Mouse (Mus musculus): ENCODE measurements around the gene Sectm1a. TPM values are rescaled to one million over a fixed set of nuclear protein-coding genes. Genes with fewer than 3 reads are reported as not detected.

Gene Sectm1a
- not detected in 2 replicates for polyA plus RNA-seq (2014; fragmentation: Nextera tagmentation; extraction: Ambion mirVana)

DNA sequence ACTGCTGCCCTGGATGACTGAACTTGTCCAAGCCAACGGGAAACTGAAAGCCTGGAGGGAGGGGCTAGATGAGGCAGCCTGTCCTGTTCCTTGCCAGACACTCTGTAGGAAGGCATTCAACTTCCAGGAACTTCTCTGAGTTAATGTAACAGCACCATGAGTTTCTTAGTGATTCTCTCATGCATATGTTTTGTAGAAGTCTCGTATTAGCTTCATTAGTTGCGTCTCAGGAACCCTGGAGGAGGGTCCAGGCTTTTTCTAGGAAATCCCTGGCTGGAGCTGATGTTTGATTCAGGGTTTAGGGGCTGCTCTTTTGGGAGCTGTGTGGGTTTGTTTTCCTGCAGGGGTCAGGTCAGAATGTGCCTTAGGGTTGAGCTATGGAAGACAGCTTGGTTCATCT lies at the start of gene Sectm1a:
Gene Sectm1a (minus strand): TSS at position 101 of the 400 bp plus-strand sequence.
- Histone ChIP-seq H3K36me3 (ENCODE audit: control insufficient read depth, insufficient read depth, low read length) (no peaks in the 10 kb centered on the region), H3K4me3 (ENCODE audit: low read depth, low read length) (no peak within 1 kb of the TSS), H3K4me2 (ENCODE audit: low read depth) (no peak within 1 kb of the TSS), H3K27me3 (ENCODE audit: control insufficient read depth, insufficient read depth, low read length) (no peaks in the 10 kb centered on the region), H3K9ac (ENCODE audit: low read length) (no peak within 1 kb of the TSS), H3K4me1 (ENCODE audit: control insufficient read depth, insufficient read depth, low read length) (no peaks in the 10 kb centered on the region), H3K9me3 (ENCODE audit: control insufficient read depth, low read length) (no peaks in the 10 kb centered on the region), H3K27ac (ENCODE audit: low read depth, low read length) (no peak within 1 kb of the TSS)
- 81% methylated on average over 3 of the region's 3 CpGs for WGBS
- no peak for DNase-seq (ENCODE audit: low spot score)
- ATAC-seq (ENCODE audit: insufficient read depth, low FRiP score, low TSS enrichment): no peak

- Histone ChIP-seq H3K4me2 (ENCODE audit: low read depth) (no peak overlapping the region), H3K4me3 (ENCODE audit: low read depth, low read length) (no peak overlapping the region), H3K9ac (ENCODE audit: low read length) (no peak overlapping the region), H3K36me3 (ENCODE audit: control insufficient read depth, insufficient read depth, low read length) (no peaks in the 10 kb centered on the region), H3K9me3 (ENCODE audit: control insufficient read depth, low read length) (no peaks in the 10 kb centered on the region), H3K4me1 (ENCODE audit: control insufficient read depth, insufficient read depth, low read length) (no peaks in the 10 kb centered on the region), H3K27ac (ENCODE audit: low read depth, low read length) (no peak overlapping the region), H3K27me3 (ENCODE audit: control insufficient read depth, insufficient read depth, low read length) (no peaks in the 10 kb centered on the region)
- no peak for DNase-seq (ENCODE audit: low spot score)
- ATAC-seq (ENCODE audit: insufficient read depth, low FRiP score, low TSS enrichment): no peak
- 80% methylated on average over 1 of the region's 1 CpGs for WGBS
These were observed 48.6 kb upstream of the Sectm1a start for GRCm38 (mm10) chr11:121129616-121130015.

DNA sequence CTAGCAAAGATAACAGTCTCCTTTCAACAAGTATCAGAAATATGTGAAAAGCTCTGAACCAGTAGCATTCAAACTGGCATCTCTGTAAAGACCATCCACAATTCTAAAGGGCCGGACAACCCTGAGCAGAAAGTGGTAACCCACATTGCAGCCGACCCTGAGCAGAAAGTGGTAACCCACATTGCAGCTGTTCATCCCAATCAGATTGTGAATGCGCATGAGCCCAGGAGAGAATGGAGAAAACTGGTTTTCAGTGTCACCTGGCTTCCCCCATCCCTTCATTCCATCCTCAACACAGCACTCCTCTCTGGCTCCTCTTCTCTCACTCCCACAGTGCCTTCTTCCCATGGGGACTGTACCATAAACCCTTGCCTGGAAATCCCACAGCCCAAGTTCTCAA lies 46.4 kb upstream of the Sectm1a start:
- Histone ChIP-seq H3K9me3 (ENCODE audit: control insufficient read depth, low read length) (no peaks in the 10 kb centered on the region), H3K36me3 (ENCODE audit: control insufficient read depth, insufficient read depth, low read length) (no peaks in the 10 kb centered on the region), H3K4me1 (ENCODE audit: control insufficient read depth, insufficient read depth, low read length) (no peaks in the 10 kb centered on the region), H3K4me3 (ENCODE audit: low read depth, low read length) (no peak overlapping the region), H3K9ac (ENCODE audit: low read length) (no peak overlapping the region), H3K4me2 (ENCODE audit: low read depth) (no peak overlapping the region), H3K27ac (ENCODE audit: low read depth, low read length) (no peak overlapping the region), H3K27me3 (ENCODE audit: control insufficient read depth, insufficient read depth, low read length) (no peaks in the 10 kb centered on the region)
- DNase-seq (ENCODE audit: low spot score): no peak
- 84% methylated on average over 3 of the region's 3 CpGs for WGBS
- ATAC-seq (ENCODE audit: insufficient read depth, low FRiP score, low TSS enrichment): no peak

DNA sequence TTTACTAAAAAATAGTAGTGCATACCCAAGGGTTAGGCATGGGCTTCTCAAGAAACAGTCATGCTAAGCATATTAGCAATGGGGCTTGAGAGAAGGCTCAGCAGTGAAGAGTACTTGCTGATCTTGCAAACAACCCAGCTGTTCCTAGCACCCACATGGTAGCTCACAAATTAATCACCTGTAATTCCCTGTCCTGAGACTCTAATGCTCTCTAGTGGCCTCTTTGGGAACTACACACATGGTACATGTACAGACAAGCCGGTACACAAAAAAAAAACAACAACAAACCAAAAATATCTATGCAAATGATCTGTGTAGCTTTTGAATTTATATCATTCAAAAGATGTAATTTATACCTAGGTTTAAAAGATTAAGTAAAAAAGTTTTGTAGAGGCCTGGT lies 45.4 kb upstream of the Sectm1a start:
- Histone ChIP-seq H3K9ac (ENCODE audit: low read length) (no peak overlapping the region), H3K4me2 (ENCODE audit: low read depth) (no peak overlapping the region), H3K4me1 (ENCODE audit: control insufficient read depth, insufficient read depth, low read length) (no peaks in the 10 kb centered on the region), H3K4me3 (ENCODE audit: low read depth, low read length) (no peak overlapping the region), H3K36me3 (ENCODE audit: control insufficient read depth, insufficient read depth, low read length) (no peaks in the 10 kb centered on the region), H3K27me3 (ENCODE audit: control insufficient read depth, insufficient read depth, low read length) (no peaks in the 10 kb centered on the region), H3K27ac (ENCODE audit: low read depth, low read length) (no peak overlapping the region), H3K9me3 (ENCODE audit: control insufficient read depth, low read length) (no peaks in the 10 kb centered on the region)
- ATAC-seq (ENCODE audit: insufficient read depth, low FRiP score, low TSS enrichment) (no peak), DNase-seq (ENCODE audit: low spot score) (no peak)
- 86% methylated on average over 1 of the region's 1 CpGs for WGBS

DNA sequence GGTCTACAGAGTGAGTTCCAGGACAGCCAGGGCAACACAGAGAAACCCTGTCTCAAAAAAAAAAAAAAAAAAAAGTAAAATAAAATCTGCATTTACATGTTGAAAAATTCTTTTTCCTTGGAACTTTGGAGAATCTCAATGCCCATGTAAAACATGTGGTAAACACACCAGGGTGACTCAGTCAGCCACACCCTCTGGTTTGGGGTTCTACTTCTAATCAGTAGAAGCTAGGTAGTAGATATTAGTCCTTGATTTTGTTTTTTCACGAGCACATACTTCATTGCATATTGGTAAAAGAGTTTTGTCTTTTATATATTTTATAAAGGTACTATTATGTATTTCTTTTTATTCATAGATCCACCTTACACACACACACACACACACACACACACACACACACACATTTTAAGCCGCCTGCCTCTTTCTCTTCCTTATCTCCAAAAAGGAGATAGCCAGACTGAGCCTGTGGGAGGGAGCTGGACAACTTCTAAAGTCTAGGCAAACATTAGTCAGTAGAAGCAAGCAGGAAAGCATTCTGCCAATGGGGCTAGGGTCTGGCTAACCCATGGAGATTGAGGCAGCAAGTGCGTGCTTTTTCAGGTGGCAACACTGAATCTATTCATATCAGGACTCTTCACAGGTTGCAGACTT lies 44.6 kb upstream of the Sectm1a start:
- H3K4me3 ChIP-seq (ENCODE audit: low read depth, low read length): no peak overlapping the region
- H3K4me1 ChIP-seq (ENCODE audit: control insufficient read depth, insufficient read depth, low read length): no peaks in the 10 kb centered on the region
- no peak for ATAC-seq (ENCODE audit: insufficient read depth, low FRiP score, low TSS enrichment)
- no peaks in the 10 kb centered on the region for H3K27me3 ChIP-seq (ENCODE audit: control insufficient read depth, insufficient read depth, low read length)
- 82% methylated on average over 3 of the region's 3 CpGs for WGBS
- H3K9me3 ChIP-seq (ENCODE audit: control insufficient read depth, low read length): no peaks in the 10 kb centered on the region
- H3K27ac ChIP-seq (ENCODE audit: low read depth, low read length): no peak overlapping the region
- no peak overlapping the region for H3K4me2 ChIP-seq (ENCODE audit: low read depth)
- DNase-seq (ENCODE audit: low spot score): no peak
- no peak overlapping the region for H3K9ac ChIP-seq (ENCODE audit: low read length)
- no peaks in the 10 kb centered on the region for H3K36me3 ChIP-seq (ENCODE audit: control insufficient read depth, insufficient read depth, low read length)

DNA sequence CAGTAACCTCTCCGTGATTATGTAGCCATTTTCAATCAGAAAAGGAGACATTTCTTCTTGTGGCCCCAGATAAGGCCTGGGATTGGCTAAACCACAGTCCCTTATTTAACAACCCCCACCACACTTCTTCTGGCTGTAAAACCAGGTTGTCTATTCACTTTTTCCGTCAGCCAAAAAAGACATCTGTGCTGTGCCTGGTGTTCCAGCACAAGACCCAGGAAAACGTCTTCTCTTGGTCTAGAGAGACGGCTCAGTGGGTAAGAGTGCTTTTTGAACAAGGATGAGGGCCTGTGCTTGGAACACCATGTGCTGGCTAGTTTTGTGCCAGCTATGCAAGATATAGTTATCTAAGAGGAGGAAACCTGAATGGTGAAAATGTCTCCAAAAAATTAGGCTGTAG lies 42.4 kb upstream of the Sectm1a start:
- no peak for DNase-seq (ENCODE audit: low spot score)
- H3K27ac ChIP-seq (ENCODE audit: low read depth, low read length): no peak overlapping the region
- WGBS: 87% methylated on average over 4 of the region's 4 CpGs
- H3K9ac ChIP-seq (ENCODE audit: low read length): no peak overlapping the region
- no peaks in the 10 kb centered on the region for H3K4me1 ChIP-seq (ENCODE audit: control insufficient read depth, insufficient read depth, low read length)
- no peaks in the 10 kb centered on the region for H3K9me3 ChIP-seq (ENCODE audit: control insufficient read depth, low read length)
- no peak overlapping the region for H3K4me3 ChIP-seq (ENCODE audit: low read depth, low read length)
- H3K36me3 ChIP-seq (ENCODE audit: control insufficient read depth, insufficient read depth, low read length): no peaks in the 10 kb centered on the region
- H3K27me3 ChIP-seq (ENCODE audit: control insufficient read depth, insufficient read depth, low read length): no peaks in the 10 kb centered on the region
- no peak for ATAC-seq (ENCODE audit: insufficient read depth, low FRiP score, low TSS enrichment)
- no peak overlapping the region for H3K4me2 ChIP-seq (ENCODE audit: low read depth)

DNA sequence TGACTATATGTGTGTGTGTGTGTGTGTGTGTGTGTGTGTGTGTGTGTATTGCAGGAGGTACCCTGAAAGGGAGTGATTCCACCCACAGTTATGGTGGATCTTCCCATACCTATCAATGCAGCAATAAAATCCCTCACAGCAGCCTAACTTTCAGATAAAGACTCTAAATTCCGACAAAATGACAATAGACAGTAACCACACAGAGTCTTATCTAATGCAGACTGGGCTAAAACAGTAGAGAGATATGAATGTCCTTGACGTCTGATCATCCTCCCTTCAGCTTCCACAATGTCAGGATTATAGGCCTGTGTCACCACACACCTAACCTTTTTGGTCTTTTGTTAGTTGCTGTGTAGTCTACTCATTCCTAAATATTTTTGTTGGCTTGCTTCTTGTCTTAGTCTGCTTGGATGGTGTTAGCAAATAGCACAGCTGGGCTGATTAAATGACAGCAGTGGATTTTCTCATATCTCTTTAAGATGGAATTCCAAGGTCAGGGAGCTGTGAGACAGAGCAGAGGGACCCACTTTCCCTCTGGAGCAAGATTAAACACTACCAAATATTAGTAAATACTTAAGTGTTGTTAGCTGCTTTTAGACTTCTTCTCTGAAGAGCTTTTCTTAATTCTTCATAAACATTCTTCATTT lies 41.1 kb upstream of the Sectm1a start:
- Histone ChIP-seq H3K27ac (ENCODE audit: low read depth, low read length) (no peak overlapping the region), H3K4me1 (ENCODE audit: control insufficient read depth, insufficient read depth, low read length) (no peaks in the 10 kb centered on the region), H3K9me3 (ENCODE audit: control insufficient read depth, low read length) (no peaks in the 10 kb centered on the region), H3K36me3 (ENCODE audit: control insufficient read depth, insufficient read depth, low read length) (no peaks in the 10 kb centered on the region), H3K4me2 (ENCODE audit: low read depth) (no peak overlapping the region), H3K27me3 (ENCODE audit: control insufficient read depth, insufficient read depth, low read length) (no peaks in the 10 kb centered on the region), H3K4me3 (ENCODE audit: low read depth, low read length) (no peak overlapping the region), H3K9ac (ENCODE audit: low read length) (no peak overlapping the region)
- DNase-seq (ENCODE audit: low spot score) (no peak), ATAC-seq (ENCODE audit: insufficient read depth, low FRiP score, low TSS enrichment) (no peak)
- WGBS: 77% methylated on average over 2 of the region's 2 CpGs

DNA sequence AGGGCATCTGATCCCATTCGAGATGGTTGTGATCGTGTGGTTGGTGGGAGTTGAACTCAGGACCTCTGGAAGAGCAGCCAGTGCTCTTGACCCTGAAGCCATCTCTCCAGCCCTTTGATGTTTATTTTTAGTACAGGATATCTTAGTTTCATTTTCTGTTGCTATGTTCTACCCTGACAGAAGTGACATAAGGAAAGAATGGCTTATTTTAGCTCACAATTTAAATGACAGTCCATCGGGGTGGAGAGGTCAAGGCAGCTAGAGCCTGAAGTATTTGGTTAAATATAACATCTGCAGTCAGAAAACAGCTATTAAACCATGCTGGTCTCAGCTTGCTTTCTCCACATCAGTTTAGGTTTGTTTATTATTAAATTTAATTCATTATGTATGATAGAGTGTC lies 40.1 kb upstream of the Sectm1a start:
- DNase-seq (ENCODE audit: low spot score) (no peak), ATAC-seq (ENCODE audit: insufficient read depth, low FRiP score, low TSS enrichment) (no peak)
- Histone ChIP-seq H3K4me1 (ENCODE audit: control insufficient read depth, insufficient read depth, low read length) (no peaks in the 10 kb centered on the region), H3K9me3 (ENCODE audit: control insufficient read depth, low read length) (no peaks in the 10 kb centered on the region), H3K36me3 (ENCODE audit: control insufficient read depth, insufficient read depth, low read length) (no peaks in the 10 kb centered on the region), H3K4me2 (ENCODE audit: low read depth) (no peak overlapping the region), H3K27me3 (ENCODE audit: control insufficient read depth, insufficient read depth, low read length) (no peaks in the 10 kb centered on the region), H3K9ac (ENCODE audit: low read length) (no peak overlapping the region), H3K4me3 (ENCODE audit: low read depth, low read length) (no peak overlapping the region), H3K27ac (ENCODE audit: low read depth, low read length) (no peak overlapping the region)
- 92% methylated on average over 3 of the region's 3 CpGs for WGBS

- DNase-seq (ENCODE audit: low spot score) (no peak), ATAC-seq (ENCODE audit: insufficient read depth, low FRiP score, low TSS enrichment) (no peak)
- Histone ChIP-seq H3K4me3 (ENCODE audit: low read depth, low read length) (no peak within 1 kb of the TSS), H3K9ac (ENCODE audit: low read length) (no peak within 1 kb of the TSS), H3K36me3 (ENCODE audit: control insufficient read depth, insufficient read depth, low read length) (no peaks in the 10 kb centered on the region), H3K4me2 (ENCODE audit: low read depth) (no peak within 1 kb of the TSS), H3K9me3 (ENCODE audit: control insufficient read depth, low read length) (no peaks in the 10 kb centered on the region), H3K4me1 (ENCODE audit: control insufficient read depth, insufficient read depth, low read length) (no peaks in the 10 kb centered on the region), H3K27me3 (ENCODE audit: control insufficient read depth, insufficient read depth, low read length) (no peaks in the 10 kb centered on the region), H3K27ac (ENCODE audit: low read depth, low read length) (no peak within 1 kb of the TSS)
- WGBS: 84% methylated on average over 3 of the region's 3 CpGs
These were observed 37.6 kb upstream of the Sectm1a start, which contains the start of gene Tex19.2 for GRCm38 (mm10) chr11:121118577-121118976. Gene Tex19.2 (minus strand): TSS chr11:121118677.
